Mouse (Mus musculus) stomach, adult 2 months (tissue): Measurements from ENCODE around the gene Pola2. TPM values are rescaled to one million over a fixed set of nuclear protein-coding genes. Genes with fewer than 3 reads are reported as not detected.

ENCODE experiments used
- polyA plus RNA-seq: library from polyadenylated mRNA; depleted of rRNA; stranded (reverse); fragments of >200 nt; gene quantifications from 2 replicates; pipeline ENCODE4 v1.2.3, GENCODE M21; 2012; rRNA removed

Gene Pola2
- 14.8 and 18.1 TPM in 2 replicates for polyA plus RNA-seq

GRCm38 (mm10) chr19:5963883-5964562 is at the start of gene Pola2:
Gene Pola2 (minus strand): TSS chr19:5964202.

GRCm38 (mm10) chr19:5986043-5986442 is 22.0 kb upstream of the Pola2 start, which contains the start of gene Slc22a20:
Gene Slc22a20 (minus strand): TSS chr19:5986143.

GRCm38 (mm10) chr19:5924713-5925093 is 39.3 kb downstream of the Pola2 start, which contains the start of gene Cdc42ep2:
Gene Cdc42ep2 (minus strand): TSS chr19:5924816.

GRCm38 (mm10) chr19:5913007-5913719 is 50.8 kb downstream of the Pola2 start, which contains the start of gene Dpf2:
Gene Dpf2 (minus strand): TSS chr19:5913010.

GRCm38 (mm10) chr19:5894002-5894678 is 69.9 kb downstream of the Pola2 start, which contains the start of gene Tigd3:
Gene Tigd3 (minus strand): TSS chr19:5894149.

Other genes starting within 250 kb of the Pola2 start
- gene Ehbp1l1, start 237.9 kb downstream of the Pola2 start, polyA plus RNA-seq: 38.0 and 41.9 TPM in 2 replicates
- 90.2 and 136 TPM in 2 replicates for gene Fam89b, start 234.5 kb downstream of the Pola2 start, polyA plus RNA-seq
- 35.8 and 40.4 TPM in 2 replicates for gene Ltbp3, start 223.3 kb downstream of the Pola2 start, polyA plus RNA-seq
- 40.1 and 44.5 TPM in 2 replicates for gene Scyl1, start 192.8 kb downstream of the Pola2 start, polyA plus RNA-seq
- gene Frmd8, start 88.9 kb downstream of the Pola2 start, polyA plus RNA-seq: 9.3 and 10.0 TPM in 2 replicates
- 9.7 and 9.8 TPM in 2 replicates for gene Slc25a45, start 86.4 kb downstream of the Pola2 start, polyA plus RNA-seq
- gene Tigd3, start 70.1 kb downstream of the Pola2 start, polyA plus RNA-seq: 0.19 and 0.25 TPM in 2 replicates
- 29.4 and 29.7 TPM in 2 replicates for gene Dpf2, start 51.2 kb downstream of the Pola2 start, polyA plus RNA-seq
- gene Cdc42ep2, start 39.4 kb downstream of the Pola2 start, polyA plus RNA-seq: 7.8 and 8.0 TPM in 2 replicates
- gene Slc22a20, start 21.9 kb upstream of the Pola2 start, polyA plus RNA-seq: not detected in 2 replicates
- gene Capn1, start 51.7 kb upstream of the Pola2 start, polyA plus RNA-seq: 37.4 and 43.7 TPM in 2 replicates
- gene Syvn1, start 82.4 kb upstream of the Pola2 start, polyA plus RNA-seq: 45.0 and 47.3 TPM in 2 replicates
- gene Mrpl49, start 93.6 kb upstream of the Pola2 start, polyA plus RNA-seq: 5.1 and 5.2 TPM in 2 replicates
- 722 and 1,119 TPM in 2 replicates for gene Fau, start 93.6 kb upstream of the Pola2 start, polyA plus RNA-seq
- 37.3 and 60.7 TPM in 2 replicates for gene Znhit2, start 97.0 kb upstream of the Pola2 start, polyA plus RNA-seq
- 43.1 and 48.4 TPM in 2 replicates for gene Tm7sf2, start 104.2 kb upstream of the Pola2 start, polyA plus RNA-seq
- gene Vps51, start 113.0 kb upstream of the Pola2 start, polyA plus RNA-seq: 34.6 and 34.9 TPM in 2 replicates
- not detected in 2 replicates for gene Tmem262, start 115.8 kb upstream of the Pola2 start, polyA plus RNA-seq
- gene Gm28374, start 118.1 kb upstream of the Pola2 start, polyA plus RNA-seq: 0.10 and 0.34 TPM in 2 replicates
- 64.7 and 68.1 TPM in 2 replicates for gene Zfpl1, start 120.8 kb upstream of the Pola2 start, polyA plus RNA-seq
- 0.80 and 1.0 TPM in 2 replicates for gene Cdca5, start 120.8 kb upstream of the Pola2 start, polyA plus RNA-seq
- gene AC131692.1, start 130.2 kb upstream of the Pola2 start, polyA plus RNA-seq: not detected in 2 replicates
- gene Naaladl1, start 141.6 kb upstream of the Pola2 start, polyA plus RNA-seq: 0.19 and 0.30 TPM in 2 replicates
- gene Sac3d1, start 154.4 kb upstream of the Pola2 start, polyA plus RNA-seq: 24.7 and 40.8 TPM in 2 replicates
- gene Snx15, start 164.1 kb upstream of the Pola2 start, polyA plus RNA-seq: 32.0 and 40.7 TPM in 2 replicates
- gene Batf2, start 176.8 kb upstream of the Pola2 start, polyA plus RNA-seq: 7.1 and 7.8 TPM in 2 replicates
- gene Arl2, start 177.3 kb upstream of the Pola2 start, polyA plus RNA-seq: 90.1 and 115 TPM in 2 replicates
- not detected in 2 replicates for gene Majin, start 220.2 kb upstream of the Pola2 start, polyA plus RNA-seq